Mouse (Mus musculus): ENCODE data around the gene Fpr3. TPM values are rescaled to one million over a fixed set of nuclear protein-coding genes. Genes with fewer than 3 reads are reported as not detected.
"Not testable (repeated sequence)": the region's sequence is repeated elsewhere in the genome, so short reads cannot be mapped to it uniquely, and the experiment has no call there.

The Fpr3 gene
- not detected in 2 replicates for polyA plus RNA-seq (2015; fragmentation: Nextera tagmentation; extraction: Ambion mirVana)

GRCm38 (mm10) chr17:17887774-17888248, at the start of gene Fpr3, which contains the start of gene Fpr2:
Fpr3 (plus strand) TSS chr17:17887852.
Fpr2 (plus strand) TSS chr17:17887824.
- no peak within 1 kb of the TSS for H3K9ac ChIP-seq (ENCODE audit: low read depth, low read length)
- ATAC-seq (replicated peaks; ENCODE audit: low FRiP score, low read depth) (no peak), DNase-seq (ENCODE audit: low spot score) (no peak)
- H3K4me2 ChIP-seq (ENCODE audit: low read length) = no peak within 1 kb of the TSS
- H3K9me3 ChIP-seq (replicated peaks; ENCODE audit: low read length) = no peaks in the 10 kb centered on the region
- no peak for TF ChIP-seq CTCF (IDR thresholded peaks at IDR 0.05; ENCODE audit: low read depth)
- no peak within 1 kb of the TSS for H3K4me3 ChIP-seq (replicated peaks; ENCODE audit: low read depth, low read length)
- no peaks in the 10 kb centered on the region for H3K36me3 ChIP-seq (ENCODE audit: insufficient read depth, low read length)
- no peak within 1 kb of the TSS for H3K27ac ChIP-seq
- 64% methylated on average over 1 of the region's 1 CpGs for WGBS
- H3K27me3 ChIP-seq (ENCODE audit: insufficient read depth, low read length) = no peaks in the 10 kb centered on the region; the same call in 1 of the 2 replicates
- H3K4me1 ChIP-seq (replicated peaks; ENCODE audit: insufficient read depth, low read length) = no peaks in the 10 kb centered on the region

GRCm38 (mm10) chr17:17837919-17838701, 49.5 kb upstream of the Fpr3 start:
- Histone ChIP-seq H3K4me1 (replicated peaks; ENCODE audit: insufficient read depth, low read length) (peaks cover 18% of the 10 kb centered on the region), H3K9ac (ENCODE audit: low read depth, low read length) (peak overlapping the region; percentile 61), H3K36me3 (ENCODE audit: insufficient read depth, low read length) (0 out of 2 replicates have a peak, but pooled peaks cover 17% of the 10 kb centered on the region), H3K9me3 (replicated peaks; ENCODE audit: low read length) (no peaks in the 10 kb centered on the region), H3K4me2 (ENCODE audit: low read length) (peak overlapping the region; percentile 72), H3K27me3 (ENCODE audit: insufficient read depth, low read length) (no peaks in the 10 kb centered on the region), H3K4me3 (replicated peaks; ENCODE audit: low read depth, low read length) (peak overlapping the region; percentile 37), H3K27ac (peak overlapping the region; percentile 86)
- ATAC-seq (replicated peaks; ENCODE audit: low FRiP score, low read depth) (peak; percentile 99), DNase-seq (ENCODE audit: low spot score) (peak; percentile 98)
- TF ChIP-seq CTCF (IDR thresholded peaks at IDR 0.05; ENCODE audit: low read depth) = peak; percentile 82
- WGBS = under 1% methylated on average over 43 of the region's 43 CpGs

DNA sequence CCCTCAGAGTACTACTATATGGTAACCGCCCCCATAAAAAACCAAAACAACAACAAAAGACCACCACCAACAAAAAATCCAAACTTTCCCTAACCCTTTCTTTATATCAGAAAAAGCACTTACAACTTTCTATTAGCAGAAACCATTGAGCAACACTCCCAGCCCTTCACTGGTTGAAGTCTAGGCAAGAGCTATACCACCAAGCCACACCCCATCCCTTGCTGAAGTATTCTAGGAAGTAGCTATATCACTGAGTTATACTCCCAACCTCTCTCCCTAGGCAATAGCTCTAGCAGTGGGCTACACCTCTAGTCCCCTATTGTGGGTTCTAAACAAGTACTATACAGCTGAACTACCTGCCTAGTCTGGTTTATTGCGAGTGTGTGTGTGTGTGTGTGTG, 48.4 kb upstream of the Fpr3 start:
- no peak overlapping the region for H3K9ac ChIP-seq (ENCODE audit: low read depth, low read length)
- no peak for DNase-seq (ENCODE audit: low spot score)
- no peaks in the 10 kb centered on the region for H3K27me3 ChIP-seq (ENCODE audit: insufficient read depth, low read length)
- 0 out of 2 replicates have a peak, but pooled peaks cover 17% of the 10 kb centered on the region for H3K36me3 ChIP-seq (ENCODE audit: insufficient read depth, low read length)
- H3K4me2 ChIP-seq (ENCODE audit: low read length) = no peak overlapping the region
- ATAC-seq (replicated peaks; ENCODE audit: low FRiP score, low read depth) = no peak
- no peaks in the 10 kb centered on the region for H3K9me3 ChIP-seq (replicated peaks; ENCODE audit: low read length)
- H3K4me1 ChIP-seq (replicated peaks; ENCODE audit: insufficient read depth, low read length) = peaks cover 17% of the 10 kb centered on the region
- no peak overlapping the region for H3K27ac ChIP-seq
- TF ChIP-seq CTCF (IDR thresholded peaks at IDR 0.05; ENCODE audit: low read depth) = no peak
- 92% methylated on average over 2 of the region's 2 CpGs for WGBS
- no peak overlapping the region for H3K4me3 ChIP-seq (replicated peaks; ENCODE audit: low read depth, low read length)

- WGBS = 81% methylated on average over 7 of the region's 7 CpGs
- Histone ChIP-seq H3K9ac (ENCODE audit: low read depth, low read length) (no peak overlapping the region), H3K9me3 (replicated peaks; ENCODE audit: low read length) (no peaks in the 10 kb centered on the region), H3K27me3 (ENCODE audit: insufficient read depth, low read length) (no peaks in the 10 kb centered on the region), H3K4me2 (ENCODE audit: low read length) (no peak overlapping the region), H3K4me3 (replicated peaks; ENCODE audit: low read depth, low read length) (no peak overlapping the region), H3K27ac (no peak overlapping the region), H3K36me3 (ENCODE audit: insufficient read depth, low read length) (0 out of 2 replicates have a peak, but pooled peaks cover 17% of the 10 kb centered on the region), H3K4me1 (replicated peaks; ENCODE audit: insufficient read depth, low read length) (peaks cover 12% of the 10 kb centered on the region; the same call in 1 of the 2 replicates)
- no peak for TF ChIP-seq CTCF (IDR thresholded peaks at IDR 0.05; ENCODE audit: low read depth)
- ATAC-seq (replicated peaks; ENCODE audit: low FRiP score, low read depth) (no peak), DNase-seq (ENCODE audit: low spot score) (no peak)
Measured at GRCm38 (mm10) chr17:17840796-17841195, 46.9 kb upstream of the Fpr3 start.

- Histone ChIP-seq H3K27ac (no peak overlapping the region), H3K27me3 (ENCODE audit: insufficient read depth, low read length) (no peaks in the 10 kb centered on the region), H3K4me3 (replicated peaks; ENCODE audit: low read depth, low read length) (no peak overlapping the region), H3K9me3 (replicated peaks; ENCODE audit: low read length) (no peaks in the 10 kb centered on the region), H3K36me3 (ENCODE audit: insufficient read depth, low read length) (0 out of 2 replicates have a peak, but pooled peaks cover 11% of the 10 kb centered on the region), H3K4me2 (ENCODE audit: low read length) (no peak overlapping the region), H3K9ac (ENCODE audit: low read depth, low read length) (no peak overlapping the region), H3K4me1 (replicated peaks; ENCODE audit: insufficient read depth, low read length) (no peaks in the 10 kb centered on the region)
- peak; percentile 52 for ATAC-seq (replicated peaks; ENCODE audit: low FRiP score, low read depth)
- DNase-seq (ENCODE audit: low spot score) = no peak
- TF ChIP-seq CTCF (IDR thresholded peaks at IDR 0.05; ENCODE audit: low read depth) = no peak
- 72% methylated on average over 27 of the region's 27 CpGs for WGBS
Measured at GRCm38 (mm10) chr17:17843534-17844261, 44.0 kb upstream of the Fpr3 start.

GRCm38 (mm10) chr17:17844606-17845005, 43.0 kb upstream of the Fpr3 start:
- H3K27me3 ChIP-seq (ENCODE audit: insufficient read depth, low read length); H3K9ac ChIP-seq (ENCODE audit: low read depth, low read length); H3K27ac ChIP-seq; ATAC-seq (replicated peaks; ENCODE audit: low FRiP score, low read depth); H3K4me3 ChIP-seq (replicated peaks; ENCODE audit: low read depth, low read length); H3K4me1 ChIP-seq (replicated peaks; ENCODE audit: insufficient read depth, low read length); H3K4me2 ChIP-seq (ENCODE audit: low read length); H3K9me3 ChIP-seq (replicated peaks; ENCODE audit: low read length); DNase-seq (ENCODE audit: low spot score): not testable (repeated sequence)
- H3K36me3 ChIP-seq (ENCODE audit: insufficient read depth, low read length) = 0 out of 2 replicates have a peak, but pooled peaks cover 11% of the 10 kb centered on the region
- WGBS = 80% methylated on average over 3 of the region's 3 CpGs
